Mouse (Mus musculus) liver, postnatal 0 days (tissue): ENCODE data around the gene Zfp36l2.

Source experiments
- CTCF ChIP-seq: sonication (generic); IDR thresholded peaks from 2 replicates; pipeline ENCODE4 v1.5.1; 2016; ENCODE audit warnings: antibody characterized with exemption, low read depth
- EP300 ChIP-seq: IDR thresholded peaks from 2 replicates; pipeline ENCODE4 v1.6.1; 2016; ENCODE audit warnings: antibody characterized with exemption, low read depth, mild to moderate bottlenecking

DNA sequence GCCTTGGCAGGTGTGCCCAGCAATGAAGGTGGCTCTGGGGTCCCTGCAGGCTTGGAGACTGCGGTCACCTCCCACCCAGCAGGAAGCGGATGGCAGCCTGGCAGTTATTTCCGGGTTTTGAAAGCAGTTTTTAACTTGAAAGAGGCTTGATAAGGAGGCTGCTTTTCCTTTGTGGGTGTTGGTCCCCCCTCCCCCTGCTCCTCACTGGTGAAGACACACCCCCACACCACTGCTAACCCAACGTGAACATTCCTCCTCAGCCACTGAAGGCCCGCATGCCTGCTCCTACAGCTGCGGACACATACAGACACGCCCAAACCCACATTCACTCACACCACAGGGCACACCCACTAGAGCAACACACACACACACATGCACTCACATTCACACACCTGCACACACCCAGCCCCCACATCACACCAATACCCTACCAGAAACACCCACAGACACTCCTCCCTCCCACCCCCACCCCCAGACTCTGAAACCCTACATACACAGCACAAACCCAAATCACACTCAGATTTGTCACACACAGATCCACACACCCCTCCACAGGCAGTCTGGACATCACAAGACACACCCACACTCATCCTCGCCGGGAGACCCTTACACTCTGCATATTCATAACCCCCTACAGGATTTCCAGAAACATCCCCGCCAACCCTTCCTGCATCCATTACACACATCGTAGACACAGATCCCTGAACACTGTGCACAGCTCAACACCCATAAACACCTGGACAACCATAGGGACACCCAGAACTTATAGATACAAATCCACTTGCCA, 6.8 kb downstream of the Zfp36l2 start:
- no peak for TF ChIP-seq CTCF
- TF ChIP-seq EP300, result peak; percentile 58; the same call in 1 of the 2 replicates
